Mouse (Mus musculus) layer of hippocampus, adult 9-10 months (tissue): ENCODE results near the gene Nav1.
A peak's percentile ranks its signal among the peaks of the same experiment; 100 is the strongest.
"Not testable (repeated sequence)": the region's sequence is repeated elsewhere in the genome, so short reads cannot be mapped to it uniquely, and the experiment has no call there.

Experiments
- DNase-seq: peaks from one replicate; pipeline ENCODE4 v3.0.0; 2022; ENCODE audit warnings: low spot score

Nav1 gene

GRCm38 (mm10) chr1:135488879-135489278 lies 118.2 kb downstream of the Nav1 start:
- DNase-seq = no peak

GRCm38 (mm10) chr1:135485179-135485578 lies 121.9 kb downstream of the Nav1 start:
- DNase-seq = no peak

- DNase-seq = not testable (repeated sequence)
Observed at GRCm38 (mm10) chr1:135484503-135485051, 122.5 kb downstream of the Nav1 start.

- no peak for DNase-seq
Observed at GRCm38 (mm10) chr1:135483971-135484370, 123.1 kb downstream of the Nav1 start.

GRCm38 (mm10) chr1:135482666-135483065 lies 124.4 kb downstream of the Nav1 start:
- no peak for DNase-seq

- no peak for DNase-seq
Observed at GRCm38 (mm10) chr1:135481656-135482055, 125.4 kb downstream of the Nav1 start.

GRCm38 (mm10) chr1:135480815-135481214 lies 126.3 kb downstream of the Nav1 start:
- no peak for DNase-seq

GRCm38 (mm10) chr1:135475571-135475895 lies 131.6 kb downstream of the Nav1 start:
- DNase-seq = no peak

GRCm38 (mm10) chr1:135474861-135475570 lies 132.1 kb downstream of the Nav1 start:
- DNase-seq = peak; percentile 31

- DNase-seq = no peak
Observed at GRCm38 (mm10) chr1:135472536-135472935, 134.6 kb downstream of the Nav1 start.

- DNase-seq = no peak
Observed at GRCm38 (mm10) chr1:135471742-135472141, 135.4 kb downstream of the Nav1 start.

GRCm38 (mm10) chr1:135470546-135470945 lies 136.5 kb downstream of the Nav1 start:
- no peak for DNase-seq

- no peak for DNase-seq
Observed at GRCm38 (mm10) chr1:135467462-135467861, 139.6 kb downstream of the Nav1 start.

- DNase-seq = no peak
Observed at GRCm38 (mm10) chr1:135466935-135467334, 140.2 kb downstream of the Nav1 start.

GRCm38 (mm10) chr1:135465734-135466133 lies 141.4 kb downstream of the Nav1 start:
- no peak for DNase-seq

- DNase-seq = no peak
Observed at GRCm38 (mm10) chr1:135462736-135463135, 144.4 kb downstream of the Nav1 start.

GRCm38 (mm10) chr1:135462304-135462703 lies 144.8 kb downstream of the Nav1 start:
- DNase-seq = no peak

- DNase-seq = peak; percentile 40
Observed at GRCm38 (mm10) chr1:135461097-135461730, 145.9 kb downstream of the Nav1 start.

- no peak for DNase-seq
Observed at GRCm38 (mm10) chr1:135460521-135460920, 146.6 kb downstream of the Nav1 start.

GRCm38 (mm10) chr1:135457860-135458259 lies 149.2 kb downstream of the Nav1 start:
- no peak for DNase-seq

GRCm38 (mm10) chr1:135452259-135452658 lies 154.8 kb downstream of the Nav1 start:
- DNase-seq = no peak

- no peak for DNase-seq
Observed at GRCm38 (mm10) chr1:135451419-135451818, 155.7 kb downstream of the Nav1 start.

GRCm38 (mm10) chr1:135449876-135450275 lies 157.2 kb downstream of the Nav1 start:
- no peak for DNase-seq

GRCm38 (mm10) chr1:135448940-135449339 lies 158.2 kb downstream of the Nav1 start:
- DNase-seq = no peak
